27 mouse cellular contexts compared by ENCODE assay signal in genomic region chr5:53408235-53408634, GRCm38 (mm10).
"Had no signal": no experiment of that assay in that cellular context is flagged by ENCODE, and none has a peak within 500 bp of the region (broad histone marks: within the 10 kb centered on the region; RNA-seq: fewer than 3 reads in every experiment).

No protein-coding gene starts in this region.

- H3K36me3 ChIP-seq: embryonic facial prominence, embryonic 10.5 days; embryonic facial prominence, embryonic 12.5 days; embryonic facial prominence, embryonic 13.5 days; embryonic facial prominence, embryonic 15.5 days; forebrain, embryonic 10.5 days; forebrain, embryonic 12.5 days; forebrain, embryonic 15.5 days had no signal

- ATAC-seq: forebrain, embryonic 13.5 days; forebrain, embryonic 14.5 days; forebrain, embryonic 15.5 days; forebrain, embryonic 16.5 days; forebrain, postnatal 0 days had no signal

- DNase-seq: cerebellum, adult 9-10 months; cerebellum, adult 9-11 months; cerebellum, postnatal 10 days; cerebellum, postnatal 14 days; cerebellum, postnatal 25 days; cerebellum, postnatal 36 days; embryo, embryonic 11 days; forebrain, postnatal 0 days; gastrocnemius, adult 2 months; gastrocnemius, postnatal 10 days; gastrocnemius, postnatal 14 days; gastrocnemius, postnatal 25 days; gastrocnemius, postnatal 36 days; heart, adult 11 months; heart, adult 18-20 months; heart, adult 2 months had no signal

- H3K27ac ChIP-seq: embryonic facial prominence, embryonic 10.5 days; embryonic facial prominence, embryonic 12.5 days; embryonic facial prominence, embryonic 13.5 days; embryonic facial prominence, embryonic 15.5 days; forebrain, embryonic 10.5 days; forebrain, embryonic 12.5 days; forebrain, embryonic 13.5 days; forebrain, embryonic 15.5 days; gastrocnemius, adult 2 months; heart, adult 2 months had no signal

- H3K9ac ChIP-seq: embryonic facial prominence, embryonic 12.5 days; embryonic facial prominence, embryonic 13.5 days; embryonic facial prominence, embryonic 15.5 days; forebrain, embryonic 12.5 days; forebrain, embryonic 13.5 days; forebrain, embryonic 15.5 days; forebrain, postnatal 0 days had no signal

- H3K4me1 ChIP-seq: embryonic facial prominence, embryonic 12.5 days; embryonic facial prominence, embryonic 13.5 days; embryonic facial prominence, embryonic 15.5 days; forebrain, embryonic 10.5 days; forebrain, embryonic 12.5 days; forebrain, embryonic 13.5 days; forebrain, embryonic 15.5 days had no signal

- H3K27me3 ChIP-seq: embryonic facial prominence, embryonic 12.5 days; embryonic facial prominence, embryonic 13.5 days; embryonic facial prominence, embryonic 15.5 days; forebrain, embryonic 12.5 days; forebrain, embryonic 13.5 days; forebrain, embryonic 15.5 days had no signal

- H3K4me3 ChIP-seq: embryonic facial prominence, embryonic 10.5 days; embryonic facial prominence, embryonic 12.5 days; embryonic facial prominence, embryonic 13.5 days; embryonic facial prominence, embryonic 15.5 days; erythroblast, embryonic 14.5 days; forebrain, embryonic 10.5 days; forebrain, embryonic 12.5 days; forebrain, embryonic 13.5 days; forebrain, embryonic 15.5 days; gastrocnemius, adult 2 months; heart, adult 2 months had no signal

- H3K9me3 ChIP-seq: embryonic facial prominence, embryonic 10.5 days; embryonic facial prominence, embryonic 12.5 days; embryonic facial prominence, embryonic 13.5 days; embryonic facial prominence, embryonic 15.5 days; forebrain, embryonic 10.5 days; forebrain, embryonic 12.5 days; forebrain, embryonic 13.5 days; forebrain, embryonic 15.5 days had no signal

- H3K4me2 ChIP-seq: embryonic facial prominence, embryonic 12.5 days; embryonic facial prominence, embryonic 13.5 days; embryonic facial prominence, embryonic 15.5 days; forebrain, embryonic 12.5 days; forebrain, embryonic 13.5 days; forebrain, embryonic 15.5 days had no signal
